Mouse (Mus musculus) MEL-GATA-1-ER (cell line): ENCODE results near the gene Fgfr2.
"Not testable (repeated sequence)": the region's sequence is repeated elsewhere in the genome, so short reads cannot be mapped to it uniquely, and the experiment has no call there.

Experiments used
- DNase-seq: peaks from one replicate; pipeline ENCODE4 v3.0.0-alpha.2; 2012; ENCODE audit warnings: low read depth; ENCODE audit errors: extremely low read depth

Fgfr2 gene

GRCm38 (mm10) chr7:130553321-130553720 lies 2569.8 kb downstream of the Fgfr2 start:
- no peak for DNase-seq

DNA sequence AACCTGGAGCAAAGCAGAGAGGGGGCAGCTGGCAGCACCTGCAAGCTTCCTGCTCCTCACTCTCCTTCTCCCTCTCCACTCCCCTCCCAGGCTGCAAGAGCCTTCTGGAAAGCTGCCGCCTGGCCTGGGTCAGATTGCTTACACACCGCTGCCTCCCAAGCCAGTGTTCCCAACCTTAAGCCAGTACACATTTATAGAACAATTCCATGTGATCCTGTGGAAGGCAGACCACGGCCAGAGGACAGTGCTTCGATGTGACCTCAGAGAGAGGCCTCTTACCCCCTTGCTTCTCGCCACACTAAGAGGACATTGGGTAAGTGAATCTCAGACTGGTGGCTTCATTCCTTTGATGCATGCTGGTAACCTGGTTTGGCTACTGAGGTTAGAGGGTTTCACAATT lies 2570.4 kb downstream of the Fgfr2 start:
- DNase-seq = no peak

GRCm38 (mm10) chr7:130547635-130548175 lies 2575.4 kb downstream of the Fgfr2 start:
- no peak for DNase-seq

DNA sequence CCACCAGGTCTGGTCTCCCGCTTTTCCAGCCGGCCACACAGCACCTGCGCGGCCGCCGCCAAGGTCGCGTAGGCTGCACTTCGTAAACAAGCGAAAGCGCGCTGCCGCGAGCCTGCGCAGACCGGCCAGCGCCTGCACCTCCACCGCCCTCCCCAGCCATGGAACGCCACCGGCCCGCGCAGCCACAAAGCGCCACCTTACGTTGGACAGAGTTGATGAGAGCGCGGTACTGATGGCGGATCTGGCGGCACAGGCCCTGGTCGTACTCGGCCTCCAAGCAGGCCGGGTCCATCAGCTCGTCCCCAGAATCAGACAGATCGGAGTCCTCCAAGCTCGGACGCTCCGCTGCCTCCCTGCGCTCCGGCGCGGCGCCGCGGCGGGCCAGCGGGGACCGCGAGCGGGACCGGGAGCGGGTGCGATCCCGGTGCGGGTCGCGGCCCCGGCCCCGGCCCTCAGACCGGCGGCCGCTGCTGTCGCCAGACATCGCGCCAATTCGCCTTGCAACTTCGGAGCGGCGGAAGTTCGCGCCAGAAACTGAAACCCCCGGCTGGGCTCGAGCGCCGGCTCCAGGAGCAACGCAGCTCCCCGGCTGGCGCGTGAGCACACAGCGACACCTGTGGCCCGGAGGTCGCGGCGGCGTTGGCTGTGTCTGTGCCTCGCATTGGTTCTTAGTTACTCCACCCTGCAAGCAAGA lies 2576.2 kb downstream of the Fgfr2 start:
- peak; percentile 80 for DNase-seq

- DNase-seq = no peak
These were observed 2576.7 kb downstream of the Fgfr2 start for GRCm38 (mm10) chr7:130546421-130546790.

DNA sequence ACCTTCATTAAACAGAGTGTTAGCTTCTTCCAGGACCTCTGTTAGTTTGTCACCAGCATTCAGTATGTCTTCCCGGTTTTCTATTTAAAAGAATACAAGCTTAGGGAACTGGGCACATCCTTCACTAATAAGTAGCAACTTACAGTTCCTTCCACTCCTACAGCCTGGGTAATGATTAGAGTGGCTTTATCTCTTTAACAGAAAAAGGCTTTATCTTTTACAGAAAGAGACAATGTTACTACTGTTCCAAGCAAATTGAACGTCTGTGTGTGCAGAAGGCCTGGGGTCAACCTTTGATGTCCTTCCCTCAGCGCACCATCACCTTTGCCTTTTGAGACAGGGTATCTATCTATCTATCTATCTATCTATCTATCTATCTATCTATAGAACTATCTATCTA lies 2577.3 kb downstream of the Fgfr2 start:
- no peak for DNase-seq

DNA sequence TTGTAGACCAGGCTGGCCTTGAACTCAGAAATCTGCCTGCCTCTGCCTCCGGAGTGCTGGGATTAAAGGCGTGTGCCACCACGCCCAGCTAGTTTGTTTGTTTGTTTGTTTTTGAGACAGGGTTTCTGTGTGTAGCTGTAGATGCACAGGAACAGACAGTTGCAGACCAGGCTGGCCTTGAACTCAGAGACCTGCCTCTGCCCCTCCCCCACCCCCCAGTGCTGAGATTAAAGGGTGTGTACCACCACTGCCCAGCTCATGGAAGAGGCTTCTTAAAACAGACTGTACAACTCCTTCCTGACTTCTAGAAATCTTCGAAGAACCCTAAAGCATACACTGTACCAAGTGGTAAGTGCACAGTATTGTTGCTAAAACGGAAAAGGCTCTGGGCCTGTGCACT lies 2577.7 kb downstream of the Fgfr2 start:
- no peak for DNase-seq

GRCm38 (mm10) chr7:130543181-130543580 lies 2580.0 kb downstream of the Fgfr2 start:
- no peak for DNase-seq

- DNase-seq = no peak
These were observed 2583.0 kb downstream of the Fgfr2 start for GRCm38 (mm10) chr7:130540176-130540575.

DNA sequence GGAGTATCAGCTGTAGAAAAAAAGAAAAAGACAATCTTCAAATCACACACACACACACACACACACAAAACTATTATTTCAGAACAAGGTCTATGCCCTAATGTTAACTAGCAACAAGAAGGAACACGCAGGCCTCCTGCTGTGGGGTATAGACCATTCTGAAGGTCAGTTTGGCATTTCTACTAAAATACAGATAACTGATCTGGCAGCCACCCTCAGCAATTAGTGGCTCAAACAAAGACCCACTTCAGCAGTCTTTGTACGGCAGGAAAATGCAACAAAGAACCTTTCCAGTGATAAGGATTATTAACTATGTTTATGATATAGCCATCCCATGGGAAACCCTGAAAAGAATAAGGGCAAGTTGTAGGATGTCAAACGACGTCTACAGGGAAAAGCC lies 2586.1 kb downstream of the Fgfr2 start:
- DNase-seq = no peak

- DNase-seq = no peak
These were observed 2588.0 kb downstream of the Fgfr2 start for GRCm38 (mm10) chr7:130535174-130535573.

GRCm38 (mm10) chr7:130533316-130534260 lies 2589.6 kb downstream of the Fgfr2 start:
- DNase-seq = peak; percentile 74

- DNase-seq = not testable (repeated sequence)
These were observed 2592.0 kb downstream of the Fgfr2 start for GRCm38 (mm10) chr7:130531138-130531537.

DNA sequence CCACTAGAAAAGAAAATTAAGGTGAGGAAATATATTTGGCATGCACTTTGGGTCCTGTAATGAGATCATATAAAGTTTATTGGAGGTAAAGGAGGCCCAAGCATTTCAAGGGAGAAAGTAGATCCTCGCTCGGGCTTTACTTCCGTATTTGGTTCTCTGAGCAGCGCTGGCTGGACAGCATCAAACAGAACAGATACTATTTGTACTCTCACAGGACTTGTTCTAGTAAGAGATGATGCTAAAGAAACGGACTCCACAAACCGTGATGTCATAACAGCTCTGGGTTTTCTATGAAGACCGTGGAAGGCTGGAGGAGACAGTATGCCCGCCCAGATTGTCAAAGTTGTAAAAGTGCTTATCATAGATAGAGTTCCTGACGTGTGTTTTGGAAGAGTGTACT lies 2595.8 kb downstream of the Fgfr2 start:
- no peak for DNase-seq

- DNase-seq = no peak
These were observed 2599.7 kb downstream of the Fgfr2 start for GRCm38 (mm10) chr7:130523451-130523850.

- DNase-seq = no peak
These were observed 2602.2 kb downstream of the Fgfr2 start for GRCm38 (mm10) chr7:130520812-130521422.

DNA sequence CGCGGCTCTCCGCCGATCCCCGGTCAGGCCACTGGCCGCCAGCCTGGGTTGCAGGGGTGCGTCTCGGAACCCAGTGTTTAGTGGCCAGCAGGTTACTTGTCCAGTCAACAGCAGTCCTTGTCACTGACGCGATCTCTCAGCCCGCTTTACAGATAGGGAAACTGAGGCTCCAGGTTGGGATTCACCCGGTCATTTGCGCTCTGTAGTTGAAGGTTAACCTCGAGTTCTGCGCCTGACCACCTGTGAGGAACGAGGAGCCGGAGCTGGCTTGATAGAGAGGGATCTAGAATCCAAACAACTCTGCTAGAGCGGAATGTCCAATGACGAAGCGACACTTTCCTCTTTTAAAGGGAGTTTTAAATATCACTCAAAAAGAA lies 2603.1 kb downstream of the Fgfr2 start, which contains the start of gene Ate1:
TSS of gene Ate1 (minus strand) at position 321 of the 377 bp plus-strand sequence.
- DNase-seq = no peak

- peak; percentile 79 for DNase-seq
These were observed 2603.8 kb downstream of the Fgfr2 start for GRCm38 (mm10) chr7:130519096-130520048.

GRCm38 (mm10) chr7:130518213-130519095 lies 2604.7 kb downstream of the Fgfr2 start:
- DNase-seq = peak; percentile 15

DNA sequence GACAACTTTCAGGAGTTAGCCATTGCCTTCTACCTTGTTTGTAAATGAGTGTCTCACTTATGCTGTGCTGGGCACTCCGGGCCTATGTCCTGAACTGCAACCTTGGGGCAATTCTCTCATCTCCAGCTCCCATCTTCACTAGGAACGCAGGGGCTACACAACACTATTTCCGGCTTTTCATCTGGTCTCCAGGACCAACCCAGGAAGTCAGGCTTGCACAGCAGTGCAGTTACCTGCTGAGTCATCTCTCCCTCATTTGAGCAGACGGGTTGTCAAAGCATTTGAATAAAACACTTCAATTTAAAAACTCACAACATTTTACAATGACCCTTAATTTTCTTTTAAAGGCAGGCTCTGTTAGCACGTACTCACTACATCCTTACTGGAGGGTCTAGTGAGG lies 2612.9 kb downstream of the Fgfr2 start:
- DNase-seq = no peak
